In genomic region chr3:34657701-34658090, GRCm38 (mm10) we compare ENCODE assay signal across 16 mouse cellular contexts. TPM values are rescaled to one million over a fixed set of nuclear protein-coding genes. Genes with fewer than 3 reads are reported as not detected.
A peak's percentile ranks its signal among the peaks of the same experiment; 100 is the strongest.
DNase-seq lines count a peak whose midpoint lies in the region; ATAC-seq and TF ChIP-seq lines count a peak whose summit lies in the region.
"Had no signal": no experiment of that assay in that cellular context is flagged by ENCODE, and none has a peak within 500 bp of the region (broad histone marks: within the 10 kb centered on the region; RNA-seq: fewer than 3 reads in every experiment).

No protein-coding gene starts in this region.

- peaks cover 7% of the 10 kb centered on the region for H3K4me1 ChIP-seq in hindbrain, embryonic 11.5 days (replicated peaks; ENCODE audit: control insufficient read depth, insufficient read depth, low read length)
- peaks cover 15% of the 10 kb centered on the region for H3K4me1 ChIP-seq in midbrain, embryonic 15.5 days
- no peaks in the 10 kb centered on the region for H3K4me1 ChIP-seq in stomach, postnatal 0 days (replicated peaks; ENCODE audit: control insufficient read depth, insufficient read depth)
- no peaks in the 10 kb centered on the region for H3K4me1 ChIP-seq in intestine, embryonic 16.5 days (ENCODE audit: control insufficient read depth, insufficient read depth, low read length)
- H3K4me1 ChIP-seq: embryonic facial prominence, embryonic 15.5 days; liver, embryonic 13.5 days had no signal

- DNase-seq in embryo, embryonic 9.5 days (ENCODE audit: extremely low spot score): peak; percentile 4
- no peak for DNase-seq in embryo, embryonic 10 days (ENCODE audit: low spot score)
- peak; percentile 35 for DNase-seq in hindbrain, embryonic 11.5 days (ENCODE audit: low spot score)
- DNase-seq in stomach, postnatal 0 days (ENCODE audit: low spot score): no peak
- DNase-seq in adrenal gland, postnatal 14 days: no peak
- DNase-seq in lung, postnatal 14 days: no peak
- DNase-seq: cerebellum, adult 8-10 months; kidney, postnatal 36 days; liver, embryonic 13.5 days; right cerebral cortex, postnatal 14 days had no signal

- no peaks in the 10 kb centered on the region for H3K9me3 ChIP-seq in hindbrain, embryonic 11.5 days (ENCODE audit: control insufficient read depth, low read length)
- no peaks in the 10 kb centered on the region for H3K9me3 ChIP-seq in midbrain, embryonic 15.5 days
- H3K9me3 ChIP-seq in stomach, postnatal 0 days (ENCODE audit: control insufficient read depth, low read length): no peaks in the 10 kb centered on the region
- no peaks in the 10 kb centered on the region for H3K9me3 ChIP-seq in intestine, embryonic 16.5 days (ENCODE audit: control insufficient read depth, low read length)
- H3K9me3 ChIP-seq: embryonic facial prominence, embryonic 15.5 days; liver, embryonic 13.5 days had no signal

- peak overlapping the region; percentile 86 for H3K9ac ChIP-seq in hindbrain, embryonic 11.5 days (ENCODE audit: low read depth, low read length)
- peak overlapping the region; percentile 24; the same call in 1 of the 2 replicates for H3K9ac ChIP-seq in midbrain, embryonic 15.5 days
- no peak overlapping the region for H3K9ac ChIP-seq in stomach, postnatal 0 days (ENCODE audit: low read length)
- H3K9ac ChIP-seq in intestine, embryonic 16.5 days (ENCODE audit: low read depth, low read length): no peak overlapping the region
- H3K9ac ChIP-seq: embryonic facial prominence, embryonic 15.5 days; liver, embryonic 13.5 days had no signal

- H3K4me3 ChIP-seq in hindbrain, embryonic 11.5 days (ENCODE audit: low read depth, low read length): peak overlapping the region; percentile 56
- peak overlapping the region; percentile 35 for H3K4me3 ChIP-seq in midbrain, embryonic 15.5 days
- H3K4me3 ChIP-seq in stomach, postnatal 0 days (ENCODE audit: low read depth, low read length): no peak overlapping the region
- no peak overlapping the region for H3K4me3 ChIP-seq in intestine, embryonic 16.5 days (ENCODE audit: low read length)
- H3K4me3 ChIP-seq: embryonic facial prominence, embryonic 15.5 days; liver, embryonic 13.5 days had no signal

- TF ChIP-seq EP300 in stomach, postnatal 0 days (optimal IDR thresholded peaks at IDR 0.05): no peak

- 36% methylated on average over 2 of the region's 2 CpGs for WGBS in hindbrain, embryonic 11.5 days
- 37% methylated on average over 2 of the region's 2 CpGs for WGBS in midbrain, embryonic 15.5 days
- WGBS in stomach, postnatal 0 days: 44% methylated on average over 2 of the region's 2 CpGs
- WGBS in intestine, embryonic 16.5 days: 22% methylated on average over 2 of the region's 2 CpGs

- TF ChIP-seq CTCF in stomach, postnatal 0 days (IDR thresholded peaks at IDR 0.05; ENCODE audit: low read depth): no peak

- no peak for ATAC-seq in hindbrain, embryonic 11.5 days (ENCODE audit: low FRiP score)
- ATAC-seq in midbrain, embryonic 15.5 days (replicated peaks): no peak
- no peak for ATAC-seq in stomach, postnatal 0 days (ENCODE audit: low FRiP score, low TSS enrichment)
- no peak for ATAC-seq in intestine, embryonic 16.5 days
- ATAC-seq: inflammation-experienced regulatory T-cells, adult 6 months had no signal

- peak overlapping the region; percentile 50 for H3K4me2 ChIP-seq in hindbrain, embryonic 11.5 days (replicated peaks; ENCODE audit: low read depth, low read length)
- H3K4me2 ChIP-seq in midbrain, embryonic 15.5 days: peak overlapping the region; percentile 46
- H3K4me2 ChIP-seq in stomach, postnatal 0 days (replicated peaks; ENCODE audit: low read depth): peak overlapping the region; percentile 52; the same call in 1 of the 2 replicates
- no peak overlapping the region for H3K4me2 ChIP-seq in intestine, embryonic 16.5 days (ENCODE audit: low read depth, low read length)
- H3K4me2 ChIP-seq: embryonic facial prominence, embryonic 15.5 days; heart, embryonic 11.5 days; liver, embryonic 13.5 days had no signal

- no peaks in the 10 kb centered on the region for H3K36me3 ChIP-seq in hindbrain, embryonic 11.5 days (ENCODE audit: control insufficient read depth, insufficient read depth, low read length)
- H3K36me3 ChIP-seq in midbrain, embryonic 15.5 days (replicated peaks): no peaks in the 10 kb centered on the region
- H3K36me3 ChIP-seq in stomach, postnatal 0 days (ENCODE audit: control insufficient read depth, insufficient read depth, low read length): no peaks in the 10 kb centered on the region
- no peaks in the 10 kb centered on the region for H3K36me3 ChIP-seq in intestine, embryonic 16.5 days (ENCODE audit: control insufficient read depth, insufficient read depth, low read length)
- H3K36me3 ChIP-seq: embryonic facial prominence, embryonic 15.5 days; G1E; liver, embryonic 13.5 days had no signal

- H3K27ac ChIP-seq in hindbrain, embryonic 11.5 days (ENCODE audit: low read depth, low read length): peak overlapping the region; percentile 96
- H3K27ac ChIP-seq in midbrain, embryonic 15.5 days: peak overlapping the region; percentile 66
- H3K27ac ChIP-seq in stomach, postnatal 0 days (replicated peaks): no peak overlapping the region; the same call in 1 of the 2 replicates
- H3K27ac ChIP-seq in intestine, embryonic 16.5 days (ENCODE audit: low read length): no peak overlapping the region
- H3K27ac ChIP-seq: embryonic facial prominence, embryonic 15.5 days; liver, embryonic 13.5 days had no signal

- peaks cover 14% of the 10 kb centered on the region for H3K27me3 ChIP-seq in hindbrain, embryonic 11.5 days (ENCODE audit: control insufficient read depth, insufficient read depth, low read length)
- peaks cover 13% of the 10 kb centered on the region; the same call in 1 of the 2 replicates for H3K27me3 ChIP-seq in midbrain, embryonic 15.5 days (replicated peaks)
- peaks cover 11% of the 10 kb centered on the region; the same call in 1 of the 2 replicates for H3K27me3 ChIP-seq in stomach, postnatal 0 days (ENCODE audit: control insufficient read depth, insufficient read depth, low read length)
- peaks cover 74% of the 10 kb centered on the region for H3K27me3 ChIP-seq in intestine, embryonic 16.5 days (replicated peaks; ENCODE audit: control insufficient read depth, insufficient read depth, low read length)

RNA-seq across cellular contexts. Expression of gene Sox2, which starts 7.5 kb away (rescaled TPM):
- 25.1 and 36.7 TPM in 2 replicates for polyA plus RNA-seq in hindbrain, embryonic 11.5 days (2014; fragmentation: Nextera tagmentation; extraction: Ambion mirVana)
- polyA plus RNA-seq in midbrain, embryonic 15.5 days (2015; fragmentation: Nextera tagmentation; extraction: Ambion mirVana): 20.7 and 23.2 TPM in 2 replicates
- polyA plus RNA-seq in stomach, postnatal 0 days (2015; fragmentation: Nextera tagmentation; extraction: Ambion mirVana): 11.6 and 14.7 TPM in 2 replicates
- 0.12 and 0.24 TPM in 2 replicates for polyA plus RNA-seq in intestine, embryonic 16.5 days (2015; fragmentation: Nextera tagmentation; extraction: Ambion mirVana)
- 0.63 and 0.75 TPM in 2 replicates for total RNA-seq in adrenal gland, postnatal 14 days (2021)
- polyA plus RNA-seq: G1E; inflammation-experienced regulatory T-cells, adult 6 months; liver, embryonic 13.5 days had no signal

Comparison
In these comparisons a context has a peak if more than half of its experiments do, and no peak if none do; other contexts are left out.
1. DNase-seq: peak in embryo, embryonic 9.5 days (single experiment) and hindbrain, embryonic 11.5 days (single experiment); none in embryo, embryonic 10 days (single experiment), stomach, postnatal 0 days (single experiment), adrenal gland, postnatal 14 days (single experiment) and lung, postnatal 14 days (single experiment).
2. H3K27ac ChIP-seq: peak in hindbrain, embryonic 11.5 days (single experiment) and midbrain, embryonic 15.5 days (single experiment); none in stomach, postnatal 0 days (single experiment) and intestine, embryonic 16.5 days (single experiment).
3. H3K4me3 ChIP-seq: peak in hindbrain, embryonic 11.5 days (single experiment) and midbrain, embryonic 15.5 days (single experiment); none in stomach, postnatal 0 days (single experiment) and intestine, embryonic 16.5 days (single experiment).
4. H3K9ac ChIP-seq: peak in hindbrain, embryonic 11.5 days (single experiment) and midbrain, embryonic 15.5 days (single experiment); none in stomach, postnatal 0 days (single experiment) and intestine, embryonic 16.5 days (single experiment).
5. RNA of gene Sox2, which starts 7.5 kb away (polyA plus RNA-seq): 25.1 to 36.7 TPM in hindbrain, embryonic 11.5 days, 20.7 to 23.2 TPM in midbrain, embryonic 15.5 days and 11.6 to 14.7 TPM in stomach, postnatal 0 days; 0.12 to 0.24 TPM in intestine, embryonic 16.5 days; every median in the first group is over 10 times any median in the second.